Mouse (Mus musculus): Measurements from ENCODE around the gene Utrn.

DNA sequence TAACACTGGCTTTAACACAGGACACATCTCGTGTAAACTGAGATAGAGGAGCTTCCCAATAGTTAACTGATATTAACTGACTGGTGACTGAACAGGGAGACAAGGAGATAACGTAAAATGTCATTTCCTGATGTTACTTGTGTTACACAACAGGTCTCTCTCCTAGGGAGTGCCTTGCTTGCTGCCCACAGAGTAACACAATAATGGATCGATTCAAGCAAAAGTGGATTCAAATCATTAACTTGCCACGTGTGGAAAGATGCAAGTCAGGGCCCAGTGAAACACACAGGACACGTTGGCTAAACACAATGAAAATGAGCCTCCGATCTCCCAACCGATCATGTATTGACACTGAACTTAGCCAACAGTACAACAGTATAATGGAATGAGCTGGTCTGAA is 281.1 kb downstream of the Utrn start:
- no peak for TF ChIP-seq POLR2A (IDR thresholded peaks at IDR 0.05; ENCODE audit: low read depth, low read length)
- TF ChIP-seq CTCF (IDR thresholded peaks at IDR 0.05; ENCODE audit: extremely low read depth, insufficient read depth, insufficient read length, insufficient replicate concordance): no peak

All from spleen, adult 2 months (tissue).